Mouse (Mus musculus): Measurements from ENCODE around the gene Tek.

- TF ChIP-seq CTCF (IDR thresholded peaks at IDR 0.05; ENCODE audit: insufficient read depth, low read depth, low read length) (no peak), POLR2A (IDR thresholded peaks at IDR 0.05; ENCODE audit: insufficient read depth, low read depth, low read length) (no peak)
Measured at GRCm38 (mm10) chr4:94746387-94746811, 7.3 kb downstream of the Tek start.

All from olfactory bulb, adult 2 months (tissue).